Mouse (Mus musculus): ENCODE measurements around the gene Fbll1. TPM values are rescaled to one million over a fixed set of nuclear protein-coding genes. Genes with fewer than 3 reads are reported as not detected.
"Not testable (repeated sequence)": the region's sequence is repeated elsewhere in the genome, so short reads cannot be mapped to it uniquely, and the experiment has no call there.

Fbll1 gene
- total RNA-seq (2021) = not detected

- peak; percentile 14 to 19 for DNase-seq
- intact Hi-C loops (cut with DNase I) = no loop called here
These were observed at the start of gene Fbll1 for GRCm38 (mm10) chr11:35798874-35799273. TSS of gene Fbll1 (minus strand) at chr11:35798884.

- intact Hi-C loops (cut with DNase I) = no loop called here
- no peak for DNase-seq
These were observed 45.6 kb upstream of the Fbll1 start for GRCm38 (mm10) chr11:35844299-35844698.

- DNase-seq; intact Hi-C loops (cut with DNase I): not testable (repeated sequence)
These were observed 43.9 kb upstream of the Fbll1 start for GRCm38 (mm10) chr11:35842560-35842959.

GRCm38 (mm10) chr11:35841738-35842325, 43.1 kb upstream of the Fbll1 start:
- no peak for DNase-seq
- intact Hi-C loops (cut with DNase I) = loop anchor here (2.0 kb wide), 1 partner anchor 159 kb away; no protein-coding TSS in a partner anchor

GRCm38 (mm10) chr11:35840806-35841205, 42.1 kb upstream of the Fbll1 start:
- not testable (repeated sequence) for DNase-seq
- intact Hi-C loops (cut with DNase I) = loop anchor here (2.0 kb wide), 1 partner anchor 160 kb away; no protein-coding TSS in a partner anchor

- intact Hi-C loops (cut with DNase I) = loop anchor here (2.0 kb wide), 1 partner anchor 161 kb away; no protein-coding TSS in a partner anchor
- DNase-seq = no peak
These were observed 41.6 kb upstream of the Fbll1 start for GRCm38 (mm10) chr11:35840282-35840681.

- intact Hi-C loops (cut with DNase I) = loop anchor here (10.0 kb wide), 1 partner anchor 1004 kb away; the partner anchor contains the start of gene Spdl1
- DNase-seq = peak; percentile 86 to 89
These were observed 40.0 kb upstream of the Fbll1 start for GRCm38 (mm10) chr11:35838345-35839338.

- no peak for DNase-seq
- intact Hi-C loops (cut with DNase I) = loop anchor here (10.0 kb wide), 1 partner anchor 1003 kb away; the partner anchor contains the start of gene Spdl1
These were observed 38.8 kb upstream of the Fbll1 start for GRCm38 (mm10) chr11:35837156-35838126.

- peak; percentile 93 to 94 for DNase-seq
- intact Hi-C loops (cut with DNase I) = loop anchor here (2.0 to 10.0 kb wide), 2 partner anchors 63 to 999 kb away; partner anchors contain the start of gene Spdl1
These were observed 35.5 kb upstream of the Fbll1 start, which contains the start of gene Rars for GRCm38 (mm10) chr11:35834022-35834760. TSS of gene Rars (minus strand) at chr11:35834506.

- intact Hi-C loops (cut with DNase I) = loop anchor here (10.0 kb wide), 1 partner anchor 998 kb away; the partner anchor contains the start of gene Spdl1
- DNase-seq = no peak
These were observed 34.6 kb upstream of the Fbll1 start for GRCm38 (mm10) chr11:35833270-35833669.

- DNase-seq = no peak
These were observed 33.5 kb upstream of the Fbll1 start for GRCm38 (mm10) chr11:35832139-35832538.

GRCm38 (mm10) chr11:35827714-35828113, 29.0 kb upstream of the Fbll1 start:
- DNase-seq = no peak
- intact Hi-C loops (cut with DNase I) = no loop called here

More at GRCm38 (mm10) chr11:35832139-35832538, 33.5 kb upstream of the Fbll1 start:
- intact Hi-C loops (cut with DNase I) = loop anchor here (10.0 kb wide), 1 partner anchor 997 kb away; the partner anchor contains the start of gene Spdl1

GRCm38 (mm10) chr11:35816316-35816715, 17.6 kb upstream of the Fbll1 start:
- no peak for DNase-seq
- intact Hi-C loops (cut with DNase I) = no loop called here

GRCm38 (mm10) chr11:35811458-35811857, 12.8 kb upstream of the Fbll1 start:
- intact Hi-C loops (cut with DNase I) = no loop called here
- no peak for DNase-seq

- DNase-seq = no peak
- intact Hi-C loops (cut with DNase I) = no loop called here
These were observed 2.6 kb upstream of the Fbll1 start for GRCm38 (mm10) chr11:35801332-35801731.

- intact Hi-C loops (cut with DNase I) = no loop called here
- no peak for DNase-seq
These were observed 226 bp downstream of the Fbll1 start for GRCm38 (mm10) chr11:35798495-35798820.

GRCm38 (mm10) chr11:35797751-35798494, 761 bp downstream of the Fbll1 start:
- DNase-seq = no peak
- intact Hi-C loops (cut with DNase I) = no loop called here

GRCm38 (mm10) chr11:35792800-35793199, 5.9 kb downstream of the Fbll1 start:
- intact Hi-C loops (cut with DNase I); DNase-seq: not testable (repeated sequence)
